Mouse (Mus musculus): ENCODE results near the gene A4gnt. TPM values are rescaled to one million over a fixed set of nuclear protein-coding genes. Genes with fewer than 3 reads are reported as not detected.
"Not testable (repeated sequence)": the region's sequence is repeated elsewhere in the genome, so short reads cannot be mapped to it uniquely, and the experiment has no call there.

The A4gnt gene
- polyA plus RNA-seq (2012; rRNA removed): 0.11 and 0.17 TPM in 2 replicates

DNA sequence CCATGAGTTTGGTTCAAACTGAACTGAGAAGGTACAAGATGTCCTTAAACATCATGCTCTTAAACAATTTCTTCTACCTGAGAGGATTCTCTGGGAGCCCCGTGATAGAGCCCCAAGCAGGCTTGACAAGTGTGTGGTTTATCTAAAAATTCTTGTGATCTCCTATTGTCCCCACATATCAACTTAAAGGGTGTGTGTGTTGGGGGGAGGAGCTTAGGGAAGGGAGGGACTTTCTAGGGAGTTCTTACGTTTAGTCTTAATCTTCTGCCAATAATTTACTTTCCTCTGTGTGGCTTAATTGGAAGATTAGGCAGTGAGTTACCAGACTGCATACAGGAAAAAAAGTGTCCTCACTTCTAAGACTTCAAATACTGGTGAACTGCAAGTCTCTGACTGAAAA lies at the start of gene A4gnt:
Gene A4gnt, plus strand, starts transcription at position 301 of the 400 bp plus-strand sequence.
- Histone ChIP-seq H3K4me1 (ENCODE audit: control insufficient read depth, insufficient read depth, low read length) (no peaks in the 10 kb centered on the region), H3K4me3 (ENCODE audit: insufficient read depth, low read length) (no peak within 1 kb of the TSS), H3K27ac (ENCODE audit: insufficient read depth, low read length) (no peak within 1 kb of the TSS)
- TF ChIP-seq POLR2A (IDR thresholded peaks at IDR 0.05; ENCODE audit: extremely low read depth, insufficient read depth, low read length) (no peak), CTCF (IDR thresholded peaks at IDR 0.05; ENCODE audit: extremely low read depth, insufficient read depth, low read length) (no peak)

DNA sequence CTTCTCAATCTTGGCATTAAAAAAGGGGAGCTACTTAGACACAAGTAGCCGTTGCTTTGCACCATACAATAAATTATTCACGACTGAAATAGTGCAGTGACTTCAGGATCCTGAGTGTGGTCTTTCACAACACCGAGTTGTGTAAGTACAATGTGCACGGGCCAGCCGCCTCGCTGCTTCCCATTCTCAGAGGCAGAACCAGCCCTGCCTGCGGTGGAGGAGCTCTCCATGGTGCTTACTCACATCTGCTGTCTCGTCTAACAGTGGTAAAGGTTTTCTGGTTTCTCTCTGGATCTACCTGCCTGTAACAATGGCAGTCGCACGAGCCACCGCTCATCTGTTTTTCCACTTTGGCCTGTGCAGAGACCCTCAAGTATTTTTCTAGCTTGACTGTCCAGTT lies 48.6 kb upstream of the A4gnt start:
- Histone ChIP-seq H3K4me3 (ENCODE audit: insufficient read depth, low read length) (no peak overlapping the region), H3K4me1 (ENCODE audit: control insufficient read depth, insufficient read depth, low read length) (peaks cover 4% of the 10 kb centered on the region; the same call in 1 of the 2 replicates), H3K27ac (ENCODE audit: insufficient read depth, low read length) (no peak overlapping the region)
- TF ChIP-seq POLR2A (IDR thresholded peaks at IDR 0.05; ENCODE audit: extremely low read depth, insufficient read depth, low read length): no peak
- no peak for TF ChIP-seq CTCF (IDR thresholded peaks at IDR 0.05; ENCODE audit: extremely low read depth, insufficient read depth, low read length)

DNA sequence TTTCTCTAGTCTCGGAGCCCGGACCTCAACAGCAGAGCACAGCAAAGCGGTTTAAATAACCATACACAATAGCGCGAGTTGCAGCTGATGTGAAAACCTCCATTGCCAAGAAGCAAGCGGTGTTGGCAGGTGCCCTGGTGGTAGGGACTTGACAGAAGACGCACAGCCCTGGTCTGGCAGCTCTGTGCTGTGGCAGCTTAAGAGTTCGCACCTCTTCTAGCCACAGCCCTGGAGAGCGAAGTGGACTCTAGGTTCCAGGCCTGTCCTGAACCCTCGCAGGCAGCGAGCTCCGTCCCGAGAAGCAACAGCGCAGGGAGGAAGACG lies 44.3 kb upstream of the A4gnt start:
- H3K4me1 ChIP-seq (ENCODE audit: control insufficient read depth, insufficient read depth, low read length): peaks cover 4% of the 10 kb centered on the region; the same call in 1 of the 2 replicates
- no peak overlapping the region for H3K27ac ChIP-seq (ENCODE audit: insufficient read depth, low read length)
- peak overlapping the region; percentile 93 for H3K4me3 ChIP-seq (ENCODE audit: insufficient read depth, low read length)
- TF ChIP-seq CTCF (IDR thresholded peaks at IDR 0.05; ENCODE audit: extremely low read depth, insufficient read depth, low read length) (no peak), POLR2A (IDR thresholded peaks at IDR 0.05; ENCODE audit: extremely low read depth, insufficient read depth, low read length) (no peak)

DNA sequence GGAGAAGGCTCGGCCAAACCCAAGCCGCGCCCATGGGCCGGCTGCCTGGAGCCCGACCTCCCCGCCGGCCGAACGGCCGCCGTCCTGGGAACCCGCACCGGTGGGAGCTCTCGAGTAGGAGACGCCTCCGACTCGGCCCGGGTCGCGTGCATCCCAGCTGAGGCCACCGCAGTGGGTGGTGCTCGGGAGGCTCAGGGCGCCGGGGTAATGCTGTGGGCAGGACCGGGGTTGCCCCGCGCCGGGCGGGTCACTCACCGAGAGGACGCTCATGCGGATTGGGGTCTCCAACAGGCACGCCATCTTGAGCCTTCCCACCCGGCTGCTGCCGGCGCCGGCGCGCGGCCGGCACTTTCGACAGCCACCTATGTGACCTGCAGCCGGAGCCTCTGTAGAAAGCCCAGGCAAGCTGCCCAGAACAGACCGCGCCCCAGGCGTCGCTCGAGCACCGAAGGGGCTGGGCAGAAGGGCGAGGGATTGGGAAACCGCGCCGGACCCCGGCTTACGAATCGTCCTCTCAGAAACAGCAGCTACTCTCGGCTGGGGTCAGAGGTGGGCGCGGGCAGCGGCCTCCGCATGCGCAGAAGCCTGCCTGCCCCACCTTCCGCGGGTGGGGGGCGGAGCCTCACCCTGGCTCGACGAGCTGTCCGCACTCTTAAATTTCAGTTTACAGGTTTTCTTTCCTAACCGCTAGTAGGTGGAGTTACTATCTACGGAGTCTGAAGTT lies 43.8 kb upstream of the A4gnt start, which contains the start of gene Armc8:
Gene Armc8, minus strand, starts transcription at position 553 of the 724 bp plus-strand sequence.
- TF ChIP-seq CTCF (IDR thresholded peaks at IDR 0.05; ENCODE audit: extremely low read depth, insufficient read depth, low read length) (no peak), POLR2A (IDR thresholded peaks at IDR 0.05; ENCODE audit: extremely low read depth, insufficient read depth, low read length) (peak; percentile 82)
- peak within 1 kb of the TSS; percentile 93 for H3K4me3 ChIP-seq (ENCODE audit: insufficient read depth, low read length)
- peaks cover 4% of the 10 kb centered on the region; the same call in 1 of the 2 replicates for H3K4me1 ChIP-seq (ENCODE audit: control insufficient read depth, insufficient read depth, low read length)
- H3K27ac ChIP-seq (ENCODE audit: insufficient read depth, low read length): peak within 1 kb of the TSS; percentile 99

DNA sequence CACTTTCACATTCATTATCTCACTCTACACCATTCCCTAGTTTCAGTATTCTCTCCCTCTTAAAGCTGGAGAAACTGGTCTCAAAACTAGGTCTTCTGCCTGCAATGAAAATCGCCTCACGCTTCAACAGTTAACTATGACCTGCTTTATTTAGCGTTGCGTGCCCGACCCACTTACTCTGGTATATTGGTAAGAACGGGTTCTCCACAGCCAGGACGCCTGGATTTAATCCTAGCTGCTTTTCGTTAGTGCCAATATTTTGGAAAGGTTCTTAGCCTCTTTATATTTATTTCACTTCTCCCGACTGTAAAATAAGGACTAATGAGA lies 43.3 kb upstream of the A4gnt start:
- H3K4me3 ChIP-seq (ENCODE audit: insufficient read depth, low read length): peak overlapping the region; percentile 93
- peaks cover 4% of the 10 kb centered on the region; the same call in 1 of the 2 replicates for H3K4me1 ChIP-seq (ENCODE audit: control insufficient read depth, insufficient read depth, low read length)
- TF ChIP-seq POLR2A (IDR thresholded peaks at IDR 0.05; ENCODE audit: extremely low read depth, insufficient read depth, low read length) (no peak), CTCF (IDR thresholded peaks at IDR 0.05; ENCODE audit: extremely low read depth, insufficient read depth, low read length) (no peak)
- H3K27ac ChIP-seq (ENCODE audit: insufficient read depth, low read length): no peak overlapping the region

DNA sequence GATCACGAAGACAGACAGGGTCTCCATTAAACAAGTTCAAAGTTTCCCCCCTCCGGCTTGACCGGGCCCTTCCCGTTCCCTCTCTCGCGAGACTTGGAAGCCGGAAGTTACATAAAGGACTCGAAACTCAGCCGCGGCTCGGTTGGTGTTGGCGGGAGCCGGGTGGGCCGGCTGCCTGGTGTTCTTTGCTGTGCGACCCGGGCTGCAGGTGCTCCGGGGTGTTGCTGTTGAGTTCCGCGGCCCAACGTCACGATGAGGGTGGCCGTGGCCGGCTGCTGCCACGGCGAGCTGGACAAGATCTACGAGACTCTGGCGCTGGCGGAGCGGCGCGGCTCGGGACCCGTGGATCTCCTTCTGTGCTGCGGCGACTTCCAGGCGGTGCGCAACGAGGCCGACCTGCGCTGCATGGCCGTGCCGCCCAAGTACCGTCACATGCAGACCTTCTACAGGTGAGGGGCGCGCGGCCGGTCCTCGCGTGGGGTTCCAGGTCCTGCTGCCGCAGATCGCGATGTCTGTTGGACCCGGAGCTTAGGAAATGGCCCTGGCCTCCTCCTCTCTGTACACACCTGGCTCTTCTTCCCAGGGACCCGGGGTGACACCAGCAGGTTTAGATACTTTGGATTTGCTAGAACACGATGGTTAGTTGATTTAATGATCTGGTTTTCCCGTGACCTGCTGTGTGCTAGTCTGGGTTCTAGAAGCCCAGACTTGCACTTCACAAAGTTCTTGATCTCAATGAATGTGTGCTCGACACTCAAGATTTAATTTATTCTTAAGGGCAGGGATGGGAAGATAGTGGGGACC lies 36.4 kb upstream of the A4gnt start, which contains the start of gene Dbr1:
Gene Dbr1, plus strand, starts transcription at position 123 of the 804 bp plus-strand sequence.
- no peaks in the 10 kb centered on the region; the same call in 1 of the 2 replicates for H3K4me1 ChIP-seq (ENCODE audit: control insufficient read depth, insufficient read depth, low read length)
- H3K27ac ChIP-seq (ENCODE audit: insufficient read depth, low read length): peak within 1 kb of the TSS; percentile 31; the same call in 1 of the 2 replicates
- no peak for TF ChIP-seq CTCF (IDR thresholded peaks at IDR 0.05; ENCODE audit: extremely low read depth, insufficient read depth, low read length)
- peak; percentile 61; the same call in 1 of the 2 replicates for TF ChIP-seq POLR2A (IDR thresholded peaks at IDR 0.05; ENCODE audit: extremely low read depth, insufficient read depth, low read length)
- H3K4me3 ChIP-seq (ENCODE audit: insufficient read depth, low read length): peak within 1 kb of the TSS; percentile 84

DNA sequence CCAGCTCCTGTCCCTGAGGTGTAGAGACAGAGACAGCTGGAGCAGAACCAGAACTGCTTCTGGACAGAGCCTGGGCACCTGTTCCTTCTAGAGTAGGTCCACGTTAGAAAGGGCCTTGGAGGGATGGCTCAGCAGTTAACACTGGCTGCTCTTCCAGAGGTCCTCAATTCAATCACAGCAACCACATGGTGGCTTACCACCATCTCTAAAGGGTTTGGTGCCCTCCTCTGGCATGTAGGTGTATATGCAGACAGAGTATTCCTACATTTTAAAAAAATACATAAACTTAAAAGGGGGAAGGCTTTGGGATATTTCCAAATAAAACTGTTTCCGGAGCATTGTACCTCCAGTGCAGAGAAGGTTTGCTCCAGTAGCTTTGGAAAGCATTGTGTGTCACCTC lies 31.6 kb upstream of the A4gnt start:
- peak; percentile 53 for TF ChIP-seq CTCF (IDR thresholded peaks at IDR 0.05; ENCODE audit: extremely low read depth, insufficient read depth, low read length)
- no peak for TF ChIP-seq POLR2A (IDR thresholded peaks at IDR 0.05; ENCODE audit: extremely low read depth, insufficient read depth, low read length)
- Histone ChIP-seq H3K27ac (ENCODE audit: insufficient read depth, low read length) (no peak overlapping the region), H3K4me3 (ENCODE audit: insufficient read depth, low read length) (no peak overlapping the region), H3K4me1 (ENCODE audit: control insufficient read depth, insufficient read depth, low read length) (no peaks in the 10 kb centered on the region; the same call in 1 of the 2 replicates)

DNA sequence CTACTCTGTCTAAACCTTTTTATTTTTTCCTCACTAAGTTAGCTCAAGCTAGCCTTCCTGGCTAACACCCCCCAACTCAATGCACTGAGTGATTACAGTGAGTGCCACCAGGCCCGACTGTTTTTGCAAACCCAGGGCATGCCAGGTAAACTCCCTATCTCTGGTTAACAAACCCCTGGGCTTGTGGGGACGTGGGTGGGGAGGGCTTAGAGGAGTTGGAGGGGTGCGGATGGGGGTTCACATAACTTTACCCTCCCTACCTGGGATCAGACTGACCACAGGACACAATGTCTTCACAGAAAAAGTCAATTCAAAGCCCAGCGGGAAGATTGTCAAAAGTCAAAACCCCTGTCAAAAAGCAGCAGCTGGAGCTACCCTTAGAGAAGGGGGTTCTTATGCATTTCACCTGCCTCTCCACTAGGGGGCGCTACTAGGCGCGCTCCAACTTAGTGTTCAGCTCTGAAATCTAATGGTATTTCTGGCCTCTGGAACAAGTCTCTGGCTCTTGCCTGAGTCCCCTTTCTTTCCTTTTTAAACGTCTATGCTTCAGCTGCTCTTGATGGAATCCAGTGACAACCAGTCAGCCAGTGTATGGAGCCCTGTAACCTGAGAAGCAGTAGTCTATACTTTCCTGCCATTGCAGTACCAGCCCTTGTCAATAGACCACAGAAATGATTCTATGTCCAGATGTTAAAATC lies 24.6 kb upstream of the A4gnt start:
- TF ChIP-seq POLR2A (IDR thresholded peaks at IDR 0.05; ENCODE audit: extremely low read depth, insufficient read depth, low read length) (no peak), CTCF (IDR thresholded peaks at IDR 0.05; ENCODE audit: extremely low read depth, insufficient read depth, low read length) (peak; percentile 82)
- H3K4me3 ChIP-seq (ENCODE audit: insufficient read depth, low read length): no peak overlapping the region
- H3K27ac ChIP-seq (ENCODE audit: insufficient read depth, low read length): no peak overlapping the region
- H3K4me1 ChIP-seq (ENCODE audit: control insufficient read depth, insufficient read depth, low read length): no peaks in the 10 kb centered on the region

DNA sequence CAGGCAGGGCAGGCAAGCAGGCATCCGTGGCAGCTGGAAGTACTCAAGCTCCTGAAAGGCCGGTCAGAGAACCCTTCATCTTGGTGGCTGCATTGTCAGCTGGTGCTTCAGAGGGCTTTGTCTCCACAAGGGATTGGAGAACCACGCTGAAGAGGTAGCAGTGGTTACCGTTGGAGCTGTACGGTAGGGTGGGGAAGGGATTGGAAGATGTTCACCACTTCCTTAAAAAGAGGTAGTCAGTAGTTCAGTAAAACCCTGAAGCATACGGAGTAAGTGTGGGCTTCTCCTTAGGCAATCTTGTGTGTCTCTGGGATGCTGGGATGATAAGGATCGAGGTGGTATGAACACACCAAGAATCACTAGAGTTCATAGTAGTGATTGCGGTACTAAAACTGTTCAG lies 21.2 kb upstream of the A4gnt start:
- no peak for TF ChIP-seq CTCF (IDR thresholded peaks at IDR 0.05; ENCODE audit: extremely low read depth, insufficient read depth, low read length)
- no peak for TF ChIP-seq POLR2A (IDR thresholded peaks at IDR 0.05; ENCODE audit: extremely low read depth, insufficient read depth, low read length)
- H3K4me3 ChIP-seq (ENCODE audit: insufficient read depth, low read length): no peak overlapping the region
- H3K27ac ChIP-seq (ENCODE audit: insufficient read depth, low read length): no peak overlapping the region
- H3K4me1 ChIP-seq (ENCODE audit: control insufficient read depth, insufficient read depth, low read length): no peaks in the 10 kb centered on the region

DNA sequence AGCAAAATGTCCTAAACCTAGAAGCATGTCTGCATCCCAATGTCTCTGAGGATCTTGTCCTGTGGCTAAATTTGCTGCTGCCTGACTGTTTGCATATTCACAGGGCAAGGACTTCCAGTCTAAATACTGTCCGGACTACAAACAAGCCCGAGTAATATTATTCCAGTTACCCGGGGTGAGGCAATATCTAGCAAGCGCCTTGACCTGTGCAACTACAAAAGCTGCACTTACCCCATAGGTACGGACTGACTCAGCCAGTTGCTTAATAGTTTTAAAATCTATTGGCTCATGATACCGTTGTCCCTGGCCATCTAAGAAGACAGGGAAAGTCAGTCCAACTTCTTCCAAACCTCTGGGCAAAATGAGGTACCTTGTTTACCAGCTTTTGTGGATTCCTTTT lies 13.2 kb upstream of the A4gnt start:
- not testable (repeated sequence) for H3K4me1 ChIP-seq (ENCODE audit: control insufficient read depth, insufficient read depth, low read length); H3K27ac ChIP-seq (ENCODE audit: insufficient read depth, low read length); H3K4me3 ChIP-seq (ENCODE audit: insufficient read depth, low read length)
